Mouse (Mus musculus) thymus, adult 2 months (tissue): Measurements from ENCODE around the gene Macrod2. TPM values are rescaled to one million over a fixed set of nuclear protein-coding genes. Genes with fewer than 3 reads are reported as not detected.

ENCODE experiments used
- DNase-seq: peaks from one replicate; pipeline ENCODE4 v3.0.0; 2021
- H3K27ac ChIP-seq: fragments of 200-500 bp; 2 replicates; pipeline ENCODE4 v1.5.1; 2012; ENCODE audit warnings: low read length, control low read depth; ENCODE audit not compliant: control insufficient read depth, insufficient read depth
- H3K27me3 ChIP-seq: fragments of 200-500 bp; 2 replicates; pipeline ENCODE4 v1.6.1; 2012; ENCODE audit warnings: mild to moderate bottlenecking, low read length, moderate library complexity, mixed read lengths; ENCODE audit not compliant: control insufficient read depth, insufficient read depth
- H3K36me3 ChIP-seq: fragments of 200-500 bp; 2 replicates; pipeline ENCODE4 v1.6.1; 2012; ENCODE audit warnings: mild to moderate bottlenecking, low read length, moderate library complexity; ENCODE audit not compliant: control insufficient read depth, insufficient read depth
- H3K4me1 ChIP-seq: fragments of 200-500 bp; replicated peaks from 2 replicates; pipeline ENCODE4 v1.6.1; 2012; ENCODE audit warnings: low read length; ENCODE audit not compliant: control insufficient read depth, insufficient read depth
- H3K4me3 ChIP-seq: fragments of 200-500 bp; 2 replicates; pipeline ENCODE4 v1.5.1; 2012; ENCODE audit warnings: mild to moderate bottlenecking, low read length, control low read depth, moderate library complexity; ENCODE audit not compliant: control insufficient read depth, insufficient read depth
- CTCF ChIP-seq: fragments of 200-500 bp; IDR thresholded peaks from 2 replicates; pipeline ENCODE4 v1.5.1; 2012; ENCODE audit warnings: mild to moderate bottlenecking, control low read depth, low read length, moderate library complexity, borderline replicate concordance; ENCODE audit not compliant: control insufficient read depth, poor library complexity, insufficient read depth; ENCODE audit errors: extremely low read depth
- POLR2A ChIP-seq: fragments of 200-500 bp; IDR thresholded peaks from 2 replicates; pipeline ENCODE4 v1.6.1; 2012; ENCODE audit warnings: mild to moderate bottlenecking, low read length, control low read depth, moderate library complexity; ENCODE audit not compliant: control insufficient read depth, poor library complexity, insufficient read depth; ENCODE audit errors: extremely low read depth
- WGBS: fragments of 180-500 bp; shearing (Covaris S2); methylation state at CpG from one replicate; pipeline ENCODE4 v1.1.7; 2018; 5-methylcytosine and 5-hydroxymethylcytosine counted together
- polyA plus RNA-seq: library from polyadenylated mRNA; depleted of rRNA; stranded (reverse); fragments of >200 nt; gene quantifications from 2 replicates; pipeline ENCODE4 v1.2.3, GENCODE M21; 2012

Gene Macrod2
- polyA plus RNA-seq, 1 experiment = 2.3 TPM

DNA sequence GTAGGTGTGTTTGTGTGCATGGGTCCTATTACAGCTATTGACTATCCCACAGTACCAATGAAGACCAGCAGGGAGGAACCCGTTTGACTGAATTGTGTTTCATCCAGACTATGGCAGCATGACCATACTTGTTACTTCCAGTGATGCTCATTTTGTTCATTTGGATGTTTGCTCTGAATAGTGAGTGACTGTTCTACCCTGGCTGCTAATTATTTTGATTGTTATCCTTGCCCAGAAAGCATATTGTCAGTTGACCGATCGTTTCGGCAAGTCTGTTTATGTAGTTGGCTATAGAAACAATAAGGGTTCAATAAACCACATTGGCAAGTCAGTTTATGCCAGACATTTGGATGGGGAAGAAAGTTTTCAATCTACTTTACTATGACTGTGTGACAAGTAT, 510.2 kb downstream of the Macrod2 start:
- Histone ChIP-seq H3K4me1 (no peaks in the 10 kb centered on the region), H3K4me3 (no peak overlapping the region), H3K27ac (no peak overlapping the region), H3K27me3 (no peaks in the 10 kb centered on the region), H3K36me3 (no peaks in the 10 kb centered on the region)
- WGBS = 96% methylated on average over 4 of the region's 4 CpGs
- no peak for DNase-seq
- TF ChIP-seq POLR2A (no peak), CTCF (no peak)

DNA sequence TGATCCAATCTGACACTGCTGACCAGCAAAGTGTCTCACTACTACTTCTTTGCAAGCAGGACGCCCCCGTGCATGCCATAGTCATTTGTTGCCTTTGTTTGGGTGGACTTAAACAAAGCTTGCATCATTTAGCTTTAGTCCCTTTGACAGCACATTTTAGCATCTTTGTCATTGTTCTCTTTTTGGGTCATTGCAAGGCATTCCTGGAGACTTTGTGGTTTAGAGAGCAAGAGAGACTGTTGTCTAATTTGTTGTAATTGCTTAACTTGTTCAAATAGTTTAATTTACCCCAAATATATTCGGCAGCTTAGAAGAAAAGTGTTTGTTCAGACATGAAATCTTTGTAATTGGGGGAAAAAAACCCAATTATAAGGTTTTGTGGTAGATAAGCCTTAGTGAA, 511.0 kb downstream of the Macrod2 start:
- TF ChIP-seq POLR2A = no peak
- TF ChIP-seq CTCF = no peak
- H3K4me3 ChIP-seq = no peak overlapping the region
- 87% methylated on average over 3 of the region's 3 CpGs for WGBS
- no peaks in the 10 kb centered on the region for H3K4me1 ChIP-seq
- H3K36me3 ChIP-seq = no peaks in the 10 kb centered on the region
- no peaks in the 10 kb centered on the region for H3K27me3 ChIP-seq
- no peak for DNase-seq
- no peak overlapping the region for H3K27ac ChIP-seq

DNA sequence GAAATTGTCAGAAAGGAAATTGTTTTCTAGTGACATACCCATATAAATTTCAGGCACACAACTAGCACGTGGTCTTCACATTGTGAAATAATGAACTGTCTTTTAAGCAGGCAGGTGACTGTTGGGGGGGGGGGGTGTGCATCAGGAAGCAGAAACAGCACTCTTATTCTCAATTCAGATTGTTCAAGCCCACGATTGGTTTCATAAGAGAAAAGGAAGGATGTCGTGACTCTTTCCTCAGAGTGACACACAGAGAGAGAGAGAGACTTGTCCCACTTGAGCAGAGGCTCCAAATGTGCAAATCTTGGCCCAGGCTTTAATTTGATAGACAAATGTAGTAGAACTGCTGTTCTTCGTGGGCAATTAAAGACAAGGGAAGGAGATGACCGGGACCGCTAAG, 516.4 kb downstream of the Macrod2 start:
- 72% methylated on average over 6 of the region's 6 CpGs for WGBS
- no peak for DNase-seq

DNA sequence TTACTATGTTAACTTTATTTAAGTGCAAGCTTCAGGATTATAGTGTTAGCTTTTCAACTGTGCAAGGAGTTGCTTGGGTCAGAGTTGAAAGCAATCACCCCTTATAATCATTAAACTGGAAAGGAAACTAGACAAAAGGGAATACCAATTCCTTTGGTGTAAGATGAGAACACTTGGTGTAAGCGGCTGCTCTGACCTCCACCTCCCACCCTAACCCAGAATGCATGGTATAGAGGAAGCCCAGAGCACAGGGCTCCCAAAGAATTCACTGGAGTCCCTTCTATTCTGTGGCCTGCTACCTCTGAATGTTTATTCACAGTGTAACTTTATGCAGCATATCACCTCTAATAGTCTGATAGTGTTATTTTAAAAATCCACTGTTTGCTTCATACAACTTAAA, 517.1 kb downstream of the Macrod2 start:
- TF ChIP-seq POLR2A = no peak
- TF ChIP-seq CTCF = no peak
- no peak for DNase-seq
- H3K27me3 ChIP-seq = no peaks in the 10 kb centered on the region
- WGBS = 95% methylated on average over 1 of the region's 1 CpGs
- H3K4me1 ChIP-seq = no peaks in the 10 kb centered on the region
- no peak overlapping the region for H3K4me3 ChIP-seq
- no peaks in the 10 kb centered on the region for H3K36me3 ChIP-seq
- no peak overlapping the region for H3K27ac ChIP-seq

More for the DNA sequence above, 516.4 kb downstream of the Macrod2 start:
- Histone ChIP-seq H3K4me3 (no peak overlapping the region), H3K27ac (no peak overlapping the region), H3K36me3 (no peaks in the 10 kb centered on the region), H3K4me1 (no peaks in the 10 kb centered on the region), H3K27me3 (no peaks in the 10 kb centered on the region)
- TF ChIP-seq POLR2A (no peak), CTCF (no peak)

DNA sequence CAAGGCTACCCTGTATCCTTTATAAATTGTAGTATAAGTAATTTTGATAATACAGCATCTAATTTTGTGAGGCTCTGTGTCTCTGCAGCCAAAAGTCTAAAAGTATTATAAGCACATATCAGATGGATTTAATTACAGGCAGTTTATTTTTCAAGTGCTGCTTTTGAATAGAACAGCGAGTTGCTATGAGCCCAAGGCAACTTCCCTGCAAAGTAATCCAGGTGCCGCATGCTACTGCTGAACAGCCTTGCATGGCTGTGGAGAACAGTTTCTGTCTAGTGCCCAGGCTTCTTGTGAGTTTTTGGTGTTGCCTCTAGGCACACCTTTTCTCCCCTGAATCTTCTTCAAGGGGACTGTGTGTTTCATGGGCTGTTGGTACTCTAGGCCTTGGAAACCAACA, 517.8 kb downstream of the Macrod2 start:
- Histone ChIP-seq H3K36me3 (no peaks in the 10 kb centered on the region), H3K4me1 (no peaks in the 10 kb centered on the region), H3K27ac (no peak overlapping the region), H3K27me3 (no peaks in the 10 kb centered on the region), H3K4me3 (no peak overlapping the region)
- TF ChIP-seq CTCF (no peak), POLR2A (no peak)
- no peak for DNase-seq
- WGBS = 95% methylated on average over 2 of the region's 2 CpGs

DNA sequence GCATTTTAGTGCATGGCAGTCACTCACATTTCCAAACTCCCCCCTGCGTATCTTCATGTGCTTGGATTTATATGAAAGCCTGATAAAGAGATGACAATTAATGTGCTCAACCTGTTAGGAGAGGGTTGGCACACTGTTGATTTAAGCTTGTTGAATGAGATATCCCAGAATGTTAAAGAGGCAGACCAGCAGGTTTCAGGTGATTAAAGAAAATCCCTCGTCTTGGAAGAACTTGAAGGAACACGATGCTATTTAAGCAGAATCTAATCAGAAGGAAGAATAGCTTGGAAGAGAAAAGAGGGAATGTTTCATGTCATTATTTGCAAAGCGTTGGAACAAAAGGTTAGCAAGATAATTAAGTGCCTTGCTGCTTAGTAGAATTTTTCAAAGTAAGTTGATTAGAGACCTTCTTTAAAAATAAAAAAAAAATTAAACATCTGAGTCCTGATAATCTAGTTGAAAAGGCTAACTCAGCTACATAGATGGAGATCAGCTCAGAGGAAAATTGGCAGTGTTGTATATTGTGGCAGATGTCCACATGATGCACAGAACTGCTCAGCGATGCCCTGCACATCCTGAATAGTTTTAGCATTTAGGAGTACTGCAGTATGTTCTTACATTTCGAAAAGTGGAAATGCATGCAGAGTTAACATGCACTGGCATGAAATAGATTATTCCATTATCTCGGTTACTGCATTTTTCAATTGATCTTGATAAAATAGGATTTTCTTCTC, 518.7 kb downstream of the Macrod2 start:
- H3K27me3 ChIP-seq = no peaks in the 10 kb centered on the region
- TF ChIP-seq POLR2A (no peak), CTCF (no peak)
- 91% methylated on average over 7 of the region's 7 CpGs for WGBS
- DNase-seq = no peak
- H3K27ac ChIP-seq = no peak overlapping the region
- no peaks in the 10 kb centered on the region for H3K36me3 ChIP-seq
- H3K4me3 ChIP-seq = no peak overlapping the region
- H3K4me1 ChIP-seq = no peaks in the 10 kb centered on the region

DNA sequence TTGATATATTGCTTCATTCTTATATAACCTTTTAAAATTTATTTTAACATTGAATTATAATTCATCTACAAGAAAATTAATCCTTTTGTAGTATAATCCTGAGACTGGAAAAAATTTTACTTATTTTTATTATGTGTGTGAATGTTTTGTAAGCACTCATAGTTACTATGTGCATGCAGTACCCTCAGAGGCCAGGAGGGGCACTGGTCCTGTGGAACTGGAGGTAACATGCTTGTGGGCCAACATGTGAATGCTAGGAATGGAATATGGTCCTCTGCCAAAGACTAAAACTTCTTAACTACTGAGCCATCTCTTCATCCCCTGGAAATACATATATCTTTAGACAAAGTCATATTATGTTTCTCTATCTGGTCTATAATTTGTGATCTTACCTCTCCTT, 531.8 kb downstream of the Macrod2 start:
- no peaks in the 10 kb centered on the region for H3K36me3 ChIP-seq
- H3K4me3 ChIP-seq = no peak overlapping the region
- no peaks in the 10 kb centered on the region for H3K27me3 ChIP-seq
- TF ChIP-seq POLR2A = no peak
- TF ChIP-seq CTCF = no peak
- no peaks in the 10 kb centered on the region for H3K4me1 ChIP-seq
- no peak for DNase-seq
- H3K27ac ChIP-seq = no peak overlapping the region
